Mouse (Mus musculus): ENCODE data around the gene Gm43552. TPM values are rescaled to one million over a fixed set of nuclear protein-coding genes. Genes with fewer than 3 reads are reported as not detected.
"Not testable (repeated sequence)": the region's sequence is repeated elsewhere in the genome, so short reads cannot be mapped to it uniquely, and the experiment has no call there.

The Gm43552 gene
- polyA plus RNA-seq, 1 experiment = not detected

DNA sequence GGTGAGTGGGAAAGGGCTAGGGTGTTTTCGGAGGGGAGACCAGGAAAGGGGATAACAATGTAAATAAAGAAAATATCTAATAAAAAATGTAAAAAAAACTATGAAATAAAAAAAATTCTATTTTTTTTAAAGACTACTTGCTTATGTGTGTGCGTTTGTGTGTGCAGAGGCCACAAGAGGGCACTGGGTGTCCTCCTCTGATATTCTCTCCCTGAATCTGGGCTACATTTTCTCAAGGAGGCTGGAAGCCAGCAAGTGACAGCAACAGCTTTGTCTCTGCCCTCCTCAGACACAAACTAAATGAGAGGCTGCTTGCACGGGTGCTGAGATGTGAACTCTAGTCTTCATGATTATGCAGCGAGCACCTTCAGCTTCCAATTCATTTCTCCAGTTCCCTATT lies 14.4 kb downstream of the Gm43552 start:
- peaks cover 1% of the 10 kb centered on the region; the same call in 1 of the 2 replicates for H3K4me1 ChIP-seq (ENCODE audit: control insufficient read depth, insufficient read depth, low read length)
- TF ChIP-seq POLR2A (IDR thresholded peaks at IDR 0.05; ENCODE audit: extremely low read depth, insufficient read depth, low read length) = no peak
- 0 out of 2 replicates have a peak, but pooled peaks have one; percentile 4 for TF ChIP-seq CTCF (IDR thresholded peaks at IDR 0.05; ENCODE audit: extremely low read depth, insufficient read depth, low read length)
- no peak overlapping the region for H3K27ac ChIP-seq (ENCODE audit: insufficient read depth, low read length)
- no peak overlapping the region for H3K4me3 ChIP-seq (ENCODE audit: insufficient read depth, low read length)

DNA sequence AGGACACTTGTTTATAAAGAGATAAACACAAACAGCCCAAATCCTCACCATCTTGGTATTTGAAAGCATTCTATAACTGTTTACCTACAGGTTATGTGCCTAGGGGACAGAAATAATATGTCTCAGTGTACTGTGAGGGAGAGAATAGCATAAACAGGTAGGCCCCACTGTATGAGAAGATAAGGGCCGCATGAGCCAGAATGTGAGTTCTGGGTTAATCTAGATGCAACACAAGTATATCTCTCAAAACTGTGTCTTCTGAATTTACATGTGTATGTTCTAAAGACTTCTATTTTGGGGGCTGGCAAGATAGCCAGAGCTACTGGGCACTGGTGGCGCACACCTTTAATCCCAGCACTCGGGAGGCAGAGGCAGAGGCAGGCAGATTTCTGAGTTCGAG lies 15.9 kb downstream of the Gm43552 start:
- H3K4me1 ChIP-seq (ENCODE audit: control insufficient read depth, insufficient read depth, low read length); H3K27ac ChIP-seq (ENCODE audit: insufficient read depth, low read length); H3K4me3 ChIP-seq (ENCODE audit: insufficient read depth, low read length): not testable (repeated sequence)

DNA sequence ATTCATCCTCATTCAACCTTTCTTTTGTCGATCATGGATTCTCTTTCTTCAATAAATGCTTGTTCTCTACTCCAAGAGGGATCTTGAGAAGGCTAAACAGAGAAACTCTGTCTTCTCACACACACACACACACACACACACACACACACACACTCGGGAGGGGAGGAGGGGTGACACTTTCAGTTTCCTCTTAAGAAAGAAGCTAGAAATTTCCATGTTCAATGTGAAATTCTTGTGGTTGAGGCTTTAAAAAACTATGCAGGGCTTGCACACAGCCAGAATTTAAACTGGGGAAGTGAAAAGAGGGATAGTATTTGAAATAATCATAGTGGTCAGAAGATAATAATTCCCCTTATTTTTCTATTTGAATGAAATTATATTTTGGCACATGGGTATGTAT lies 16.8 kb downstream of the Gm43552 start:
- Histone ChIP-seq H3K27ac (ENCODE audit: insufficient read depth, low read length) (no peak overlapping the region), H3K4me3 (ENCODE audit: insufficient read depth, low read length) (no peak overlapping the region), H3K4me1 (ENCODE audit: control insufficient read depth, insufficient read depth, low read length) (peaks cover 7% of the 10 kb centered on the region; the same call in 1 of the 2 replicates)
- no peak for TF ChIP-seq POLR2A (IDR thresholded peaks at IDR 0.05; ENCODE audit: extremely low read depth, insufficient read depth, low read length)

DNA sequence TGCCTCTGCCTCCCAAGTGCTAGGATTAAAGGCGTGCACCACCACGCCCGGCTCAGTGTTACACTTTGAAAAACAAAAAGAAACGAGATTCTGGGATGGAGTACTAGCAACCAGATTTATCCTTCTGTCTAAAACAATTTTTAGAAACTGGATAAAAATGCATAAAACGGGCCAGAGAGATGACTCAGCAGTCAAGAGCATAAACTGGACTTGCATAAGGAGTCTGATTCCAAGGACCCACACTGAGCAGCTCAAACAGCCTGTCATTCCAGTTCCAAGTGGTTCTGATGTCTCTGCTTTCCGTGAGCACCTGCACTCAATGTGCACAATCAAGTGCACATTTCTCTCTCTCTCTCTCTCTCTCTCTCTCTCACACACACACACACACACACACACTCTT lies 22.9 kb downstream of the Gm43552 start:
- TF ChIP-seq CTCF (IDR thresholded peaks at IDR 0.05; ENCODE audit: extremely low read depth, insufficient read depth, low read length) (no peak), POLR2A (IDR thresholded peaks at IDR 0.05; ENCODE audit: extremely low read depth, insufficient read depth, low read length) (no peak)
- Histone ChIP-seq H3K4me1 (ENCODE audit: control insufficient read depth, insufficient read depth, low read length) (peaks cover 7% of the 10 kb centered on the region; the same call in 1 of the 2 replicates), H3K27ac (ENCODE audit: insufficient read depth, low read length) (no peak overlapping the region), H3K4me3 (ENCODE audit: insufficient read depth, low read length) (no peak overlapping the region)

DNA sequence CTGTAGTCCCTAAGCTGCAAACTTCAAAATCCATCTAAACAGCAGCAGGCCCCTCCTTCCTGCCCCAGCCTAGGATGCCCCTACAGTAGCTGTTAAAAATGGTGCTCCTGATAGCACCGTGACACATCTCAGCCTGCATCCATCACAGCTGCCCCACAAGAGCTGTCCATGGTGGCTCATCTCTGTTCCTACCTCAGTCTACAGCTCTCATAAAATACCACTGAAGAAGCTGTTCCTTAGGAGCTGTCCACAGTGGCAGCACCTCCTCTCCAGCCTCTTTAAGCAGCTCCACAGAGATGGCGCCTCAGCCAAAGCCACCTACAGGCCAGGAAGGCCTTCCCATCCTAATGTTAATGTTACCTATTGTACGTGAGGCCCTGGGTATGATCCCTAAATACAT lies 25.7 kb downstream of the Gm43552 start:
- H3K4me3 ChIP-seq (ENCODE audit: insufficient read depth, low read length) = no peak overlapping the region
- no peak for TF ChIP-seq CTCF (IDR thresholded peaks at IDR 0.05; ENCODE audit: extremely low read depth, insufficient read depth, low read length)
- no peak for TF ChIP-seq POLR2A (IDR thresholded peaks at IDR 0.05; ENCODE audit: extremely low read depth, insufficient read depth, low read length)
- peaks cover 4% of the 10 kb centered on the region; the same call in 1 of the 2 replicates for H3K4me1 ChIP-seq (ENCODE audit: control insufficient read depth, insufficient read depth, low read length)
- H3K27ac ChIP-seq (ENCODE audit: insufficient read depth, low read length) = no peak overlapping the region

DNA sequence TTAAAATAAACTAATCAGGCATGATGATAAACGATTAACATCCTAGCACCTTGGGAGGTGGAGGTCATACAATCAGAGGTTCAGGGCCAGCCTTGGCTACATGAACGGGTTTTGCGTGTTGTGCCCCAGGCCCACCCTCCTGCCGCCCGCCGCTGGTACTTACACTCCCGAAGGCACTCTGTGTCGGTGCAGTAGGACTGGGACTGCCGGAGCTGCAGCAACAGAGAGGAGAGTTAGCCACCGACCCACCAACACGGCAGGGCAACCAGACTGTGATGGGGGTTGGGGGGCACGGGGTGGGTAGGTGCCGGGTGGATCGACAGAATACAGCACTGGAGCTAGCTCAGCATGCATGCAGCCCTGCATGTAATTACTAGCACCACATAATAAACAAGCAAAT lies 32.3 kb downstream of the Gm43552 start:
- no peak for TF ChIP-seq CTCF (IDR thresholded peaks at IDR 0.05; ENCODE audit: extremely low read depth, insufficient read depth, low read length)
- no peak for TF ChIP-seq POLR2A (IDR thresholded peaks at IDR 0.05; ENCODE audit: extremely low read depth, insufficient read depth, low read length)
- Histone ChIP-seq H3K4me1 (ENCODE audit: control insufficient read depth, insufficient read depth, low read length) (no peaks in the 10 kb centered on the region; the same call in none of the 2 replicates), H3K4me3 (ENCODE audit: insufficient read depth, low read length) (no peak overlapping the region), H3K27ac (ENCODE audit: insufficient read depth, low read length) (no peak overlapping the region)

DNA sequence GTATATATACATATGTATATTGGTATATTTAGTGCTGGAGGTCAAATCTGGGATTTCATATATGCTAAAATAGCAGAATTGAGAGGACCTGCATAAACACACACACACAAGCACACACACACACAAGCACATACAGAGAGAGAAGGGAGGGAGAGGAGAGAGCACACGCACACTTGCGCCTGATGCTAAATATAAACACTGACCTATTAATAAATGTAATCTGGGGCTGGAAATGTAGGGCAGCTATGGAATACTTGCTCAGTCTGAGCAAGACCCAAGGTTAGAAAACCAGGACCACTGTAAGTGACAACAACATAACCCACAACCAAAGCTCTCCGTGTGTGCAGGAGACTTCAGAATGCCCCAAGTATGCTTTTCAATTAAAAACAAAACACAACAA lies 33.2 kb downstream of the Gm43552 start:
- Histone ChIP-seq H3K4me3 (ENCODE audit: insufficient read depth, low read length) (no peak overlapping the region), H3K27ac (ENCODE audit: insufficient read depth, low read length) (no peak overlapping the region), H3K4me1 (ENCODE audit: control insufficient read depth, insufficient read depth, low read length) (no peaks in the 10 kb centered on the region; the same call in none of the 2 replicates)
- TF ChIP-seq CTCF (IDR thresholded peaks at IDR 0.05; ENCODE audit: extremely low read depth, insufficient read depth, low read length) (no peak), POLR2A (IDR thresholded peaks at IDR 0.05; ENCODE audit: extremely low read depth, insufficient read depth, low read length) (no peak)

DNA sequence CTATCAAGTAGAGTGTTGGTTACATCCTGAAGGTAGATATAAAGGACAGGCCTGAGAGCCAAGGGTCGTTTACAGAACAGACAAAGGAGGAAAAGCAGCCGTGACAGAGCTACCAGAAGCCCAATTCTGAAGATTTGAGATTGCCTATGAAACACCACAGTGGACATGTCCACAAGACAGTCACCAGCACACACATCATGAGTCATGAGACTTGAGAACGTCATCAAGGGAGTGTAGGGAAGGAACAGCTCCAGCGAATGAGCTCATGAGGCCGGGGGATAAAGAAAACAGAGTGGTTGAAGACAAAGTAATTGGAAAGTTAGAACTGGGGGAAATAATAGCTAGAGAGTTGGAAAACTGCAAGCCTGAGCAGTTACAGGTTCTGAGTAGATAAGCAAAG lies 34.8 kb downstream of the Gm43552 start:
- H3K4me1 ChIP-seq (ENCODE audit: control insufficient read depth, insufficient read depth, low read length) = no peaks in the 10 kb centered on the region; the same call in none of the 2 replicates
- TF ChIP-seq POLR2A (IDR thresholded peaks at IDR 0.05; ENCODE audit: extremely low read depth, insufficient read depth, low read length) = no peak
- no peak for TF ChIP-seq CTCF (IDR thresholded peaks at IDR 0.05; ENCODE audit: extremely low read depth, insufficient read depth, low read length)
- no peak overlapping the region for H3K27ac ChIP-seq (ENCODE audit: insufficient read depth, low read length)
- H3K4me3 ChIP-seq (ENCODE audit: insufficient read depth, low read length) = no peak overlapping the region

DNA sequence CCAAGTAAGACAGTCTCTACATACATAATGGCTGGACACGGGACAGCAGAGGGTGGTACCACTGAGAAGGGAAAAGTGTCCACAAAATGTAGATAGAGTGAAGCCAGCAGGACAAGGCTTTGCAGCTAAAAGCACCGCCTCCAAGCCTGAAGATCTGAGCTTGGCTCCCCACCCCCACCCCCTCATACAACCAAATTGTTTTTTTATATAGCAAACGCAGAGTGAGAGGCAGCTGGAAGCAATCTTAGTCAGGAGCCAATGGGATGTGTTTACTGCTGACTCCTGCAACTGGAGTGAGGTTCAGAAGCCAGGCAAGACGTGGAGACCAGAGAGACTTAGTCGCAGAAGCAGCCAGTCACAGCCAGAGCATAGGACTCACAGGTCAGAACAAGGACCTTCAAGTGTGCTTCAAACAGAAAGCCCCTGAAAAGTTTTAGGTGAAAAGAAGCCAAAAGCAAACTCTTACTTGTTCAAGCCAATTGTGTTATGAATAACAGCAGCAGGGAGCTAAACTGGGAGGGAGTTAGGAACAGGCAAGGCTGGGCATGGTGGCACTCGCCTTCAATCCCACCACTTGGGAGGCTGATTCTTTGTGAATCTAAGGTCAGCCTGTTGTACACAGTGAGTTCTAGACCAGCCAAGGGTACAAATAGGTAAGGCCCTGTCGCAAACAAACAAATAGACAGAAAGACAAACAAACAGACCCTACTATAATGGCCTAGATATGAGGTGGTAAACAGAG lies 35.4 kb downstream of the Gm43552 start:
- TF ChIP-seq CTCF (IDR thresholded peaks at IDR 0.05; ENCODE audit: extremely low read depth, insufficient read depth, low read length) = no peak
- TF ChIP-seq POLR2A (IDR thresholded peaks at IDR 0.05; ENCODE audit: extremely low read depth, insufficient read depth, low read length) = no peak
- Histone ChIP-seq H3K27ac (ENCODE audit: insufficient read depth, low read length) (no peak overlapping the region), H3K4me1 (ENCODE audit: control insufficient read depth, insufficient read depth, low read length) (no peaks in the 10 kb centered on the region; the same call in none of the 2 replicates), H3K4me3 (ENCODE audit: insufficient read depth, low read length) (no peak overlapping the region)

DNA sequence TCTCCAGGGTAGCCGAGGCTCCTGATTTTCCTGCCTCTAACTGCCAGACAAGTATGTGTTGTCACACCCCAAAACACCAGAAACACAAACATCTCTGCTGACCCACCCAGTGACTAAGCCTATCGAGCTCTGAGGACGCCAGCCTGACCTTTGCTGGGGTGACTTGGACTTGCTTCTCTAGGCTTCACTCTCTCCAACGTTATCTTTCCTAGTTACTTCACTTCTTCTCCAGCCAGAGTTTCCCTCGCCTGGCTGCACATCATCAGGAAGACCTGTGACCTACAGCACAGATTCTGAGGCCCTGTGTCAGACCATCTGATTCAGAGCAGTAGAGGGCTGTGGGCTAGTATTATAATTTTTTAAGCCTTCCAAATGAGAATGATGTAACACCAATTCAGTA lies 37.9 kb downstream of the Gm43552 start:
- TF ChIP-seq POLR2A (IDR thresholded peaks at IDR 0.05; ENCODE audit: extremely low read depth, insufficient read depth, low read length) = no peak
- no peak for TF ChIP-seq CTCF (IDR thresholded peaks at IDR 0.05; ENCODE audit: extremely low read depth, insufficient read depth, low read length)

More for the DNA sequence above, 37.9 kb downstream of the Gm43552 start:
- Histone ChIP-seq H3K27ac (ENCODE audit: insufficient read depth, low read length) (no peak overlapping the region), H3K4me3 (ENCODE audit: insufficient read depth, low read length) (no peak overlapping the region), H3K4me1 (ENCODE audit: control insufficient read depth, insufficient read depth, low read length) (no peaks in the 10 kb centered on the region; the same call in none of the 2 replicates)
